Mouse (Mus musculus): ENCODE results near the gene Ilk.

Gene Ilk

DNA sequence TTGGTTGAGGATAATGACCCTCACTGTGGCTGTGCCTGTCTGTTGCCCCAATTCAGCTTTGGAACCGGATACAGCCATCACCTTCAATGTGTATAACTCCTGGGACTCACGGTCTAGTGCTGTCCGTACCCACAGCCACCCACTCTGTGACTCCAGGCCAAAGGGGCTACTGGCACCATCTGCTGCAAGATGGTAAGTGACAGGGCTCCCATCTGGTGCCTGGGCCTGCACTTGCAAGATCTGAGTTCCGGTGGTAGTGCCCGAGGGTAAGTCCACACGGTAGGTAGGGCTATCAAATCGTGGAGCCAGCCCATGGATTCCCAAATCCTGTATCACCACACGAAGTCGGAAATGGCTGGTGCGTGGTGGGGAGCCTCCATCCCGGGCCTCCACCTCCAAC, 27.9 kb downstream of the Ilk start:
- ChIA-PET CTCF (no interaction called here), POLR2A (interaction anchor here in 2 of 4 experiments (1.0 to 4.1 kb wide), 2 partner anchors 13 to 20 kb away, joined by 3 to 35 read pairs; partner anchors contain the start of genes Taf10 (in 1 of the 2) and Tpp1 (in 1 of the 2))

GRCm38 (mm10) chr7:105767729-105768165, 31.4 kb downstream of the Ilk start:
- ChIA-PET POLR2A (interaction anchor here in 1 of 4 experiments (1.3 kb wide), 1 partner anchor 15 kb away, joined by 5 read pairs; the partner anchor contains the start of gene Tpp1), CTCF (no interaction called here)

- POLR2A ChIA-PET = interaction anchor here in 1 of 4 experiments (0.8 kb wide), 1 partner anchor 8 kb away, joined by 3 read pairs; no protein-coding TSS in a partner anchor
- CTCF ChIA-PET = no interaction called here
Measured at GRCm38 (mm10) chr7:105769959-105770358, 33.6 kb downstream of the Ilk start.

GRCm38 (mm10) chr7:105772331-105772730, 35.9 kb downstream of the Ilk start:
- CTCF ChIA-PET = interaction anchor here in 1 of 4 experiments (0.8 kb wide), 1 partner anchor 121 kb away, joined by 6 read pairs; the partner anchor contains the start of gene Dnhd1

DNA sequence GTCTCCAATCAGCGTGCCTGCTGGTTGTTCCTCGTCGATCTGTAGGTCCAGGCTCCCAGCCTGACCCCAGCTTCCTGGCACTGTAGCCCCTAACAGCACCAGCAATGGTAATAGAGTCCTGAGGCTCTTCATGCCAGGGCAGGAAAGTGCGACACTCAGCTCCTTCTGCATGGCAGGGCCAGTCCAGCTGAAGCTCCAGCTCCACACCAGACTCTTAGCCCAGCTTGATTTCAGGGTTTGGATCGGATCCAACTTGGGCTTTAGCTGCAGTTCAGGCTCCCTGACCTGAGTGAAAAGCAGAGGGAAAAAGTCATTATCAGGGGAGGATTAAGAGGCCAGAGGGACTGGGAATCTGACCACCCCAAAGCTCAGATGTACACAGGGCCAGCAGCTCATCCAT, 36.6 kb downstream of the Ilk start:
- ChIA-PET CTCF (no interaction called here), POLR2A (interaction anchor here in 3 of 4 experiments (0.7 to 1.8 kb wide), 12 partner anchors 10 to 38 kb away, joined by 3 to 6 read pairs (median 4); partner anchors contain the start of genes Mrpl17 (in 2 of the 3), Tpp1 (in 2 of the 3) and Taf10 (in 1 of the 3))

More at GRCm38 (mm10) chr7:105772331-105772730, 35.9 kb downstream of the Ilk start:
- POLR2A ChIA-PET = interaction anchor here in 3 of 4 experiments (1.1 to 1.8 kb wide), 7 partner anchors 10 to 39 kb away, joined by 3 to 6 read pairs (median 5); partner anchors contain the start of genes Mrpl17 (in 2 of the 3) and Tpp1 (in 1 of the 3)

- CTCF ChIA-PET = no interaction called here
- POLR2A ChIA-PET = interaction anchor here in 1 of 4 experiments (1.0 kb wide), 1 partner anchor 11 kb away, joined by 3 read pairs; no protein-coding TSS in a partner anchor
Measured at GRCm38 (mm10) chr7:105774661-105775060, 38.3 kb downstream of the Ilk start.

- POLR2A ChIA-PET = no interaction called here
- CTCF ChIA-PET = no interaction called here
Measured at GRCm38 (mm10) chr7:105776026-105776425, 39.6 kb downstream of the Ilk start.

DNA sequence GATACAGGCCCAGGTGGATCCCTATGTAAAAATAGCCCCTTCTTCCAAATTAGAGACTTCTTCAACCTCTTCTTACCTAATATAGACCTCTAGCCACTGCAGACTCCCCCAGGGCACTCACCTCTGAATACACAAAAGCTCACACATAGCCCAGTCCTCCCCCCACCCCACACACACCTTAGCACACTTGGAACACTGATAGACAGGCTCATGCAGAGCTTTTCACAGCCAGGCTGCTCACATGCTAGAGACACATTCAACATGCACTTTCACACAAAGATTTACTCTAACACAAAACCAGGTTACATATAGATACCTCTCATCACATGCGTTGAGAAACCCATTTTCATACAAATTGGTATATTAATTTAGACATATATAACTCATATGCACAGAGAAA, 40.9 kb downstream of the Ilk start:
- ChIA-PET CTCF (no interaction called here), POLR2A (no interaction called here)

GRCm38 (mm10) chr7:105777797-105778552, 41.6 kb downstream of the Ilk start:
- CTCF ChIA-PET = interaction anchor here in 1 of 4 experiments (0.6 kb wide), 1 partner anchor 39 kb away, joined by 6 read pairs; no protein-coding TSS in a partner anchor
- POLR2A ChIA-PET = no interaction called here

DNA sequence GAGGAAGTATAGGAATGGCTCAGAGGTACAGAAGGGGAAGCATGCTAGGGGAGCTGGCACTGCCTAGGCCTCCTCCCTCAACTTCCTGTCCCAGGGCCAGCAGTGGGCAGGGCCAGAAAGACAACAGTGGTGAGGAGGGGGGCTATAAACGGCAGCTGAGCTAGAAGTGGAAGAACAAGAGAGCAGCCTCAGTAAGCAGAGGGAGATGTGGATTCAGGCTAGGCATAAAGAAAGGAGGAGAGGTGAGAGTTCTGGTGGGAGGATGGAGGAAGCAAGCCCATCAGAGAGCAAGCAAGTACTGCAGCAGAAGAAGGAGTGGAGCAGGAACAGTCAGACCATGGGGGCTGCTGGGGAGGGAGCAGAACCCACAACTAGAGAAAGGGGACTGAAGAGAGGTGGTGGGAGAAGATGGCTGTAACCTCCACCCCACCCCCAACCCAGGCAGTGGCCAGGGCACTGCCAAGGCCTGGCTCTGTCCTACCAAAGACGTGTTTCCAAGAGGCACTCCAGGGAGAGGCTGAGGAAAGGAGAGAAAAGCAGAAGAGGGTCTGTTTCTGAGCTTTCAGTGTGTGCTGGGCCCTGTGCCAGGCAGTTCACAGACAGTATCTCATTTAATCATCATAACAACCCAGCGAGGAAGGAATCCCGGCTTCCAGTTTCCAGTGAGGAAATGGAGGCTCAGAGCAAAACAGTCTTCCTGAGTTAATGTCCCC, 42.3 kb downstream of the Ilk start:
- ChIA-PET CTCF (no interaction called here), POLR2A (no interaction called here)

- ChIA-PET POLR2A (interaction anchor here in 3 of 4 experiments (1.2 to 4.3 kb wide), 7 partner anchors 10 to 48 kb away, joined by 3 to 24 read pairs (median 4); partner anchors contain the start of genes Tpp1 (in 3 of the 3) and Ilk (in 1 of the 3)), CTCF (interaction anchor here in 1 of 4 experiments (1.1 kb wide), 1 partner anchor 13 kb away, joined by 3 read pairs; no protein-coding TSS in a partner anchor)
Measured at GRCm38 (mm10) chr7:105783861-105784260, 47.5 kb downstream of the Ilk start.

- ChIA-PET POLR2A (interaction anchor here in 2 of 4 experiments (1.0 to 4.3 kb wide), 4 partner anchors 10 to 48 kb away, joined by 3 to 24 read pairs (median 4); partner anchors contain the start of genes Tpp1 (in 2 of the 2) and Ilk (in 1 of the 2)), CTCF (interaction anchor here in 1 of 4 experiments (1.1 kb wide), 1 partner anchor 12 kb away, joined by 3 read pairs; no protein-coding TSS in a partner anchor)
Measured at GRCm38 (mm10) chr7:105784556-105784955, 48.2 kb downstream of the Ilk start.

GRCm38 (mm10) chr7:105786506-105787284, 50.3 kb downstream of the Ilk start:
- POLR2A ChIA-PET = interaction anchor here in 2 of 4 experiments (0.8 to 4.3 kb wide), 3 partner anchors 14 to 35 kb away, joined by 3 to 24 read pairs (median 5); partner anchors contain the start of gene Tpp1 (in 2 of the 2)
- CTCF ChIA-PET = no interaction called here

GRCm38 (mm10) chr7:105787285-105788140, 51.1 kb downstream of the Ilk start, which contains the start of gene Dchs1:
TSS of gene Dchs1 (minus strand) at chr7:105787654.
- CTCF ChIA-PET = no interaction called here
- POLR2A ChIA-PET = no interaction called here

DNA sequence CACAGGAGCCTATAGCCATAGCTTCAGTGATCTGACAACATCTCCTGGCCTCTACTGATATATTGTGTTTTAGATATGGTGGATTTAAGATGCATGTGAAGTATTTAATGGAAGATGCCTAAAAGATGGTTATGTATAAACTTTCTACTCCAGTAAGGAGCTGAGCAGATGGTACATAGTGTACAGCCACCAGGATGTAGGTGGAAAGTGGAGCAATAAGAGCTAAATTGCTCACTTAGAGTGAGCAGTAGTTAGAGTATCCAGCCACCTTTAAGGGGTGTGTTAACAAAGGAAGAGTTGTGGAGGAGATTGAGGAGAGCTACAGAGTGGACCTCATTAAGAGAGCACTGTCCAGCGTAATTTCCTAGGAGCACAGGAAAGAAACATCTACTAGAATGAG, 54.8 kb downstream of the Ilk start:
- POLR2A ChIA-PET = interaction anchor here in 2 of 4 experiments (0.8 to 2.6 kb wide), 9 partner anchors 8 to 210 kb away, joined by 3 to 10 read pairs (median 4); partner anchors contain the start of genes Mrpl17 (in 2 of the 2), Tpp1 (in 2 of the 2) and Rrp8 (in 1 of the 2)
- CTCF ChIA-PET = interaction anchor here in 3 of 4 experiments (0.5 to 1.1 kb wide), 3 partner anchors 26 to 141 kb away, joined by 3 to 4 read pairs (median 3); partner anchors contain the start of gene Dnhd1 (in 1 of the 3)
